Mouse (Mus musculus) NIH3T3 (cell line): ENCODE measurements around the gene Usf2.
A peak's percentile ranks its signal among the peaks of the same experiment; 100 is the strongest.

Experiments used
- DNase-seq: peaks from one replicate; pipeline ENCODE4 v3.0.0-alpha.2; 2012; ENCODE audit warnings: low read depth

Usf2 gene

DNA sequence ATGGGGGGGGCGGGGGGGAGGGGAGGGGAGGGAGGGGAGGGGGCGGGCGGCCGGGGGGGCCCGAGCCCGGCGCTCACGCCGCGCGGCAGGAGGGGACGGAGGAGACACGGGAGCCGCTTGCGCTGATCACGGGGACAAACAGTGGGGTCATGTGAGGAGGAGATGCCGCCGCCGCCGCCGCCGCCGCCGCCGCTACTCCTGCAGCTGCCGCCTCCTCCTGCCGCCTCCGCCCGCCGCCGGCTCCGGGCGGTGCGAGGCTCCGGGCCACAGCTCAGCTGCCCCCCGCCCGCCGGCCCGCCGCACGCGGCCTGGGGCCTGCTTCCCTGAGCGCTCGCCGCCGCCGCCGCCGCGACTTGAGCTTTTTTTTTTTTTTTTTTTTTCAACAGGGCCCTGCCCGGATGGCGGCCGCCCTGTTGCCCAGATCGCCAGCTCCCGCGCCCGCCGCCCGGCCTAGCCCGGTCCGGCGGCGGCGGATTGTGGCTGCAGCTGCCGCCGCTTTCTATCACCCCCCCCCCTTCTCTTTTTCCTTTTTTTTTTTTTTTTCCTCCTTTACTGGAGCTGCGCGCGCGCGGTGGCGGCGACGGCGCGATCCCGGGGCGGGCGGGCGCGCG lies at the start of gene Usf2:
Gene Usf2 (minus strand): TSS at position 48 of the 611 bp plus-strand sequence.
- DNase-seq, result peak; percentile 86

DNA sequence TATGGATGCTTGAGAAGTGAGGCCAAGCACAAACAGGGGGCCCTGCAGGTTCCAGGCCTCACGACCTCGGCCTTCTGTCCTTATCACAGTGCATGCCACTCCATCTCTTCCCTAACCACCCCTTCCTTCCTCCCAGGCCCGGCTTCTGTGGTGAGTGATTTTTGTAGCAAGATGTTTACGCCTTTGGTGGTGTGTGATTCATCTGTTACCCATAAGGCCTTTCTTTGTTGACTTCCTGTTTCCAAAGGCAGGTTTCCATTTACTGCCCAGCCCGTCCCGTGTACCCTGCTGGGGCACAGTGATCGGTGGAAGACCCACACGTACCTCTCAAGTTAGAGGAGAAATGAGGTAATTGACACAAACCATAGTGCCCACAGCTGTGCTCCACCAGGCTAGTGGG lies 46.0 kb upstream of the Usf2 start:
- peak; percentile 9 for DNase-seq

- peak; percentile 77 for DNase-seq
These were observed 44.0 kb upstream of the Usf2 start for GRCm38 (mm10) chr7:31000505-31001020.

DNA sequence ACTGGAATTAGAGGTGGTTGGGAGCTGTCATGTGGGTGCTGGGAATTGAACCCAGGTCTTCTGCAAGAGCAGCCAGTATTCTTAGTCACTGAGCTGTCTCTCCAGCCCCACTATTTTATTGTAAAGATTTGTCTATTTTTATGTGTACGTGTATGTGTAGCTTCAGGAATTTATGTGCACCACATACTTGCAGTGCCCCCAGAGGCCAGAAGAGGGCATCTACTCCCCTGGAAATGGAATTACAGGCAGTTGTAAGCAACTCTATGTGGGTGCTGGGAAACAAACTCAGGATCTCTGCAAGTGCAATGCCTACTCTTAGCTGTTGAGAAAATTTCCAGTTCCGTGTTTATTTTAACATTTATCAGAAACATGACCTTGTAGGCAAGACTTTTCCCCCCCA lies 39.9 kb upstream of the Usf2 start:
- no peak for DNase-seq

GRCm38 (mm10) chr7:30993986-30994385 lies 37.4 kb upstream of the Usf2 start:
- DNase-seq, result peak; percentile 72

DNA sequence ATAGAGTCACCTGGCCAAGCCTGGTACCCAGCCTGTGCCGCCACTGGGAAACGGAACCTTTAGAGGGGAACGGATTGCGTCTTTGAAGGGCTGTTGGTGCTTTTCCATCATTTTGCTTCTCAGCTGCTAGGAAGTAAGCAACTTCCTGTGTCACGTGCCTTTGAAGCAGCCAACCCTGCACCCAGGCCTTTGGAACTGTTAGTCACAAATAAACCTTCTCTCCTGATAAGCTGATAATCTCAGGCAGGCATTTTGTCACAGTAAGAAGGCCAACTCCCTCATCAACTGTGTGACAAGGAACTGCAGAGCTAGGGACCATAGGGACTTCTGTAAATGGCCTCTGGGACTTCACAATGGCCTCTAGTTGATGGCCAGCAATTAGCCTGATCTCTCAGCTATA lies 35.5 kb upstream of the Usf2 start:
- DNase-seq, result no peak

- DNase-seq, result no peak
These were observed 32.0 kb upstream of the Usf2 start for GRCm38 (mm10) chr7:30988519-30989162.

- DNase-seq, result no peak
These were observed 28.8 kb upstream of the Usf2 start for GRCm38 (mm10) chr7:30985357-30985756.

DNA sequence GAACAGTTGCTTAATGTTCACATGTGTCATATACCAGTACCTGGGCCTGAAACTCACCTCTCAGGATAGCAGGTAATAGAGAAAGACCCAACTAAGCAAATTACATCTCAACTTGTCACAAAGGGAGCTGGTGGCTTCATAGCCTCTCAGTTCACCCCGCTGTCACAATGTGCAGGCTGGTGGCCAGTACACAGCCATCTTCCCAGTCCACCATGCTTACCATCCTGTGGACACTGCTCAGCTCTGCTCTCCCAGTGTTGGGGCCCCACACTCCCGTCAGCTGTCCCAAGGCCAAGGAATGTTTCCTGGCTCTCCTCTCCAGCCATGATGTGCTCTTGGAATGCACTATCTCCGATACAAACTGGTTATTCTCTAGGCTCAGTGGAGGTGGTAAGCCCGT lies 25.1 kb upstream of the Usf2 start:
- DNase-seq, result no peak

GRCm38 (mm10) chr7:30973501-30974289 lies 17.1 kb upstream of the Usf2 start, which contains the start of gene Fam187b:
Gene Fam187b (plus strand): TSS chr7:30973790.
- DNase-seq, result peak; percentile 87

DNA sequence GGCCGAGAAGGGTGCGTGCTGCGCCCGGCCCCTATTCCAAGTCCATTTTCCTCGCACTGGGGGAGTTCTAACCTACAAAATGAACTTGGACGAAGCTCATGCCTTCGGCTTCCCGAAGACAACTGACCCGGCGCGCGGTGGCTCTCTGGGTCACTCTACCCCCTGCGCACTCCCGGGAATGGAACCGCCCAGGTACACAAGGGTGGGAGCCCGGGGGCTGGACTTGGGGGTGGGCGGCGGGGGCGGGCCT lies 16.6 kb upstream of the Usf2 start, which contains the start of gene Lsr:
Gene Lsr (minus strand): TSS at position 214 of the 250 bp plus-strand sequence.
- no peak for DNase-seq

- DNase-seq, result no peak
These were observed 16.0 kb upstream of the Usf2 start for GRCm38 (mm10) chr7:30972426-30973250.

DNA sequence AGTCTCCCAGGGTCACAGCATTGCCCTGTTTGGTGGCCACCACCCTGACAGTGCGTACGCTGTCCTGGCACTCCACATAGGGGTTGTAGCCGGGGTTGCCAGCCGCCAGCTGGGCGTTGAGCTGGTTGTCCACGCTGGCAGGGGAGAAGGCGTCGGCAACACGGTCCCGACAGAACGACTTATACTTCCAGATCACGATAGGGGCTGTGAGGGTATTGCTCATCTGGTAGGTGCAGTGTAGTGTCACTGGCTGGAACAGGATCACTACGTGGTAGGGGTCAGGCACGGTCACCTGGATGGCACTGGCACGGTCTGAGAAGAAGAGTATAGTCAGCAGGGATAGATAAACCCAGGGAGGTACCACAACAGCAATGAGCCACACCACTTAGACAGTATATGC lies 15.3 kb upstream of the Usf2 start:
- no peak for DNase-seq

GRCm38 (mm10) chr7:30969174-30969573 lies 12.6 kb upstream of the Usf2 start:
- DNase-seq, result no peak

- no peak for DNase-seq
These were observed 12.0 kb upstream of the Usf2 start for GRCm38 (mm10) chr7:30968611-30969010.

DNA sequence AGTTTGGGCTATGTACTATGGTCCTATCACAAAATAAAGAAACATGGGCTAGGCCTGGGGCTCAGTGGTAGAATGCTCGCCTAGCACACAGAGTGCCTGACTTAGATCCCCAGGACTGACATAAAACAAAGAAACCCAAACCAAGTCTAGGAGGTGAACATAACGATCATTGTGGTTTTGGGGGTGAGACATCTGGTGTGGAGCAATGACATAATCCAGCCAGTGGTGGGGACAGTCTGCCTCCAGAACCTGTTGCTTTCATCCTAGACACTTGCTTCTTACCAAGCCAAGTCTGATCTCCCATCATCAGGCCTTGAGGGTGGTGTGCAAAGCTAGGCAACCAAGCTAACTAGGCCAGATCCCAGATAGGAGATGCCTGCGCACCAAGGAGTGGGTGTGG lies 10.1 kb upstream of the Usf2 start:
- no peak for DNase-seq

DNA sequence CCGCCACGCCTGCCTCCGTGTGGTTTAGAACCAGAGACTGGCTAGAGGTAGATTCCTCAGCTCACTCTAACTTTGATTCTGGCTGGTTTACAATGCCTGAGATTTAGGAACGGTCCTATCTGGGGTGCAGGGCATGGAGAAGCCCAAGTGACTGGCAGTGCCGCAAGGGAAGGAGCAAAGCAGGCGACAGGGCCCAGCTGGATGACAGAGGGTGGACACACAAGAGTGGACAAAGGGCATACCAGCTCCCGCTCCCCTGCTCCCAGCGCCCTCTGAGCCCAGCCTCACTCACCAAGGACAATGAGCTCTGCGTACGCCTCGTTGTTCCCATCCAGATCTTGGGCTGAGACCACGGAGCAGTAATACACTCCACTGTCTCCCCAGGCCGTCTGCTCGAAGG lies 9.1 kb upstream of the Usf2 start:
- DNase-seq, result no peak

- DNase-seq, result no peak
These were observed 7.8 kb upstream of the Usf2 start for GRCm38 (mm10) chr7:30964366-30964765.

- DNase-seq, result no peak
These were observed 6.3 kb upstream of the Usf2 start for GRCm38 (mm10) chr7:30962862-30963261.

DNA sequence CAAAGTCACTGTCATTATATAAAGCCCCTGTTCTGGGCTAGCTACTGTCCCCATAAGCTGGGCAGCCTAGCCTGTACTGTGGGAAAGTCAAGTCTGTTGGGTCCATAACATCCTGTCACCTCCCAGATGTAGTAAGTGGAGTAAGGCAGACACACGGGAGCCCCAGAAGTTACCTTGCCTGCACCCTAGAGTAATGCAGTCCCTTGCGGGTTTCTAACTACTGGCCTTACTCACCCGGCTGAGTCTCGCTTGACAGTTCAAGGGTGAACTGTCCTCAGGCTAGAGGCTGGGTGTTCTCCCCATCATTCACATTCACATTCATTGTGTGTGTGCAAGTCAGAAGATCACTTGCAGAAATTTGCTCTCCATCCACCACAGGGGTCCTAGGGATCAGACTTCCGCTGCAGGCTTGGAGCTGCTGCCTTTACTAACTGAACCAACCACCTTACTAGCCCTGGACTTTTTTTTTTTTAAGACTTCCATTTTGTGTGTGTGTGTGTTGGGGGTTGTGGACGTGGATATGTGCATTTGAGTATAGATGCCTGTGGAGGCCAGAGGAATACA lies 3.3 kb upstream of the Usf2 start:
- DNase-seq, result no peak

DNA sequence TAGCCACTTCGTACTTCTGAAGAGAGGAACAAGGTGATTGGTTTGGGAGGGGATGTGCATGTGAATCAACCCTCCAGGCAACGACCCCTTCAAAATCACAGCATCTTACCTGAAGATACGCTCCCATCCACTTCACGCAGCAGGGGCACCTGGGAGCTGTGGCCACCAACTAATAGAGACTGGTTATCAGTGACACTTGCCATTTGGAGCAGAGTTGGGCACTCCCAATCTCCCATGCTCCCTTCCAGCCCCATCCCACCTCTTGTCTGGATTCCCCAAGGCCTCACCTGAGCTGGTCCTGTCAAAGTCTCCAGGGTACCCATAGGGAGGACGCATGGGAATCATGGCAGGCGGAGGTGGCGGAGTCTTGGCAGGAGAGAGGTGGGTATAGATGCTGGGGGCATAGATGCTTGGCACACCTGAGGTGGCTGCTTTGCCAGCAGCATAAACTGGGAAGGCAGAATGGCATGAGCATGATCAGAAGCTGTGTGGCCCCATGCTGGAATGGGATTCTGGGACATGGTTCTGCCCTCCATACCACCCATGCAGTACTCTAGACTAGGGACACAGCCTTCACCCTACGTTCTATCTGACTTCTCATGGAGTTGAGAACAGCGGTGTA lies 2.4 kb upstream of the Usf2 start:
- no peak for DNase-seq
